Mouse (Mus musculus): ENCODE data around the gene Prl2c2. TPM values are rescaled to one million over a fixed set of nuclear protein-coding genes. Genes with fewer than 3 reads are reported as not detected.
"Not testable (repeated sequence)": the region's sequence is repeated elsewhere in the genome, so short reads cannot be mapped to it uniquely, and the experiment has no call there.

Prl2c2 gene
- total RNA-seq (2012; rRNA removed) (not detected in 2 replicates), polyA plus RNA-seq (2012; ENCODE audit: insufficient read depth in 1 of 2, insufficient read length in 2 of 2, low read depth in 1 of 2, low replicate concordance in 2 of 2, missing spikeins in 1 of 2) (not detected)

- not testable (repeated sequence) for H3K9me3 ChIP-seq (replicated peaks; ENCODE audit: insufficient read depth, low read length); H3K79me2 ChIP-seq (ENCODE audit: control insufficient read depth, insufficient read depth, low read length, poor library complexity); H3K4me1 ChIP-seq (ENCODE audit: control insufficient read depth in 1 of 2, insufficient read depth in 2 of 2, low read length in 2 of 2); H3K36me3 ChIP-seq (ENCODE audit: control insufficient read depth in 1 of 2, insufficient read depth in 2 of 2, low read length in 2 of 2); H3K9ac ChIP-seq (ENCODE audit: control insufficient read depth, low read depth, low read length, poor library complexity, severe bottlenecking); H3K27ac ChIP-seq (ENCODE audit: control insufficient read depth, low read depth, low read length); H3K4me3 ChIP-seq (ENCODE audit: control insufficient read depth in 1 of 2, insufficient read depth in 1 of 2, low read depth in 2 of 2, low read length in 2 of 2); DNase-seq (ENCODE audit: low read depth, low spot score); H3K27me3 ChIP-seq (ENCODE audit: control insufficient read depth in 1 of 2, insufficient read depth in 2 of 2, low read length in 2 of 2)
Observed at GRCm38 (mm10) chr13:13005283-13005682, at the start of gene Prl2c2. Gene Prl2c2, minus strand, starts transcription at chr13:13005383.

GRCm38 (mm10) chr13:13025872-13026271 is 20.7 kb upstream of the Prl2c2 start:
- H3K4me3 ChIP-seq (ENCODE audit: control insufficient read depth in 1 of 2, insufficient read depth in 1 of 2, low read depth in 2 of 2, low read length in 2 of 2); H3K4me1 ChIP-seq (ENCODE audit: control insufficient read depth in 1 of 2, insufficient read depth in 2 of 2, low read length in 2 of 2); H3K27me3 ChIP-seq (ENCODE audit: control insufficient read depth in 1 of 2, insufficient read depth in 2 of 2, low read length in 2 of 2); H3K9ac ChIP-seq (ENCODE audit: control insufficient read depth, low read depth, low read length, poor library complexity, severe bottlenecking); H3K36me3 ChIP-seq (ENCODE audit: control insufficient read depth in 1 of 2, insufficient read depth in 2 of 2, low read length in 2 of 2); H3K9me3 ChIP-seq (replicated peaks; ENCODE audit: insufficient read depth, low read length); H3K79me2 ChIP-seq (ENCODE audit: control insufficient read depth, insufficient read depth, low read length, poor library complexity): not testable (repeated sequence)
- H3K27ac ChIP-seq (ENCODE audit: control insufficient read depth, low read depth, low read length) = peak overlapping the region; percentile 64; the same call in 1 of the 2 replicates
- peak; percentile 66 for DNase-seq (ENCODE audit: low read depth, low spot score)
- TF ChIP-seq ETS1 (IDR thresholded peaks at IDR 0.05; ENCODE audit: low read depth, low read length) = peak; percentile 68
- peak; percentile 46; the same call in 1 of the 2 replicates for TF ChIP-seq GATA1 (IDR thresholded peaks at IDR 0.05; ENCODE audit: low read depth, low read length)
- TF ChIP-seq GABPA (IDR thresholded peaks at IDR 0.05; ENCODE audit: low read depth, low read length) = peak; percentile 87
- 0 out of 2 replicates have a peak, but pooled peaks have one; percentile 41 for TF ChIP-seq JUND (IDR thresholded peaks at IDR 0.05; ENCODE audit: low read depth, low read length)
- 0 out of 2 replicates have a peak, but pooled peaks have one; percentile 20 for TF ChIP-seq MYB (IDR thresholded peaks at IDR 0.05; ENCODE audit: low read depth, low read length)
- TF ChIP-seq EP300 (IDR thresholded peaks at IDR 0.05; ENCODE audit: low read depth in 1 of 2, low read length in 2 of 2) = peak; percentile 64 to 77; a peak in 3 of 4 replicates

GRCm38 (mm10) chr13:13013993-13014549 is 8.9 kb upstream of the Prl2c2 start:
- DNase-seq (ENCODE audit: low read depth, low spot score); H3K9ac ChIP-seq (ENCODE audit: control insufficient read depth, low read depth, low read length, poor library complexity, severe bottlenecking); H3K79me2 ChIP-seq (ENCODE audit: control insufficient read depth, insufficient read depth, low read length, poor library complexity); H3K9me3 ChIP-seq (replicated peaks; ENCODE audit: insufficient read depth, low read length); H3K27me3 ChIP-seq (ENCODE audit: control insufficient read depth in 1 of 2, insufficient read depth in 2 of 2, low read length in 2 of 2); H3K4me1 ChIP-seq (ENCODE audit: control insufficient read depth in 1 of 2, insufficient read depth in 2 of 2, low read length in 2 of 2); H3K36me3 ChIP-seq (ENCODE audit: control insufficient read depth in 1 of 2, insufficient read depth in 2 of 2, low read length in 2 of 2); H3K27ac ChIP-seq (ENCODE audit: control insufficient read depth, low read depth, low read length); H3K4me3 ChIP-seq (ENCODE audit: control insufficient read depth in 1 of 2, insufficient read depth in 1 of 2, low read depth in 2 of 2, low read length in 2 of 2): not testable (repeated sequence)

Other genes starting within 250 kb of the Prl2c2 start
- gene Prl2c3, start 205.3 kb downstream of the Prl2c2 start, total RNA-seq (2012; rRNA removed) = not detected in 2 replicates
- gene Prl2c3, start 205.3 kb downstream of the Prl2c2 start, polyA plus RNA-seq (2012; ENCODE audit: insufficient read depth in 1 of 2, insufficient read length in 2 of 2, low read depth in 1 of 2, low replicate concordance in 2 of 2, missing spikeins in 1 of 2) = not detected
- gene Prl2c5, start 177.3 kb upstream of the Prl2c2 start, total RNA-seq (2012; rRNA removed) = not detected in 2 replicates
- not detected for gene Prl2c5, start 177.3 kb upstream of the Prl2c2 start, polyA plus RNA-seq (2012; ENCODE audit: insufficient read depth in 1 of 2, insufficient read length in 2 of 2, low read depth in 1 of 2, low replicate concordance in 2 of 2, missing spikeins in 1 of 2)

Measured in MEL (cell line).